Mouse (Mus musculus): ENCODE data around the gene Actr6. TPM values are rescaled to one million over a fixed set of nuclear protein-coding genes. Genes with fewer than 3 reads are reported as not detected.
A peak's percentile ranks its signal among the peaks of the same experiment; 100 is the strongest.

Gene Actr6
- polyA plus RNA-seq, 1 experiment from 2014 or later, result 26.8 TPM

DNA sequence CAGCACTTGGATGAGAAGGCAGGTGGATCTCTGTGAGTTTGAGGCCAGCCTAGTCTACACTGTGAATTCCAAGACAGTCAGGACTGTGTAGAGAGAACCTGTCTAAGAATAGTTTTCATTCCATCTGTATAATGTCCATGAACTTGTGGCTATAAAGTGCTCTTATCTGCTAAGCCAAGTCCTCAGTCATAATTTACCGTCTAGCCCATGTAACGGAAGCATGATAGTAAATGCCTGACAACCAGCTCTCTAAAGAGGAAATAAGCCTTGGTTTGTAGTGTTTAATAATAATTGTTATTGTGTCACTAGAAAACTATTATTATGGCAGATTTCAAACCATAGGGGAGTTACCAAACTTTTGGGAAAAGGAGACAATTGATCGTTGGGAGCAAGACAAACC, 5.8 kb upstream of the Actr6 start:
- no peak for ATAC-seq (replicated peaks; ENCODE audit: insufficient number of reproducible peaks, insufficient read depth, low FRiP score, low read depth)
- H3K4me3 ChIP-seq, result no peak overlapping the region
- H3K27me3 ChIP-seq, result no peaks in the 10 kb centered on the region
- whole genome bisulfite sequencing, result 78% methylated on average over 3 of the region's 3 CpGs
- H3K4me1 ChIP-seq (replicated peaks), result peaks cover under 1% of the 10 kb centered on the region; the same call in 1 of the 2 replicates
- H3K27ac ChIP-seq, result no peak overlapping the region
- no peak overlapping the region for H3K9ac ChIP-seq
- no peaks in the 10 kb centered on the region for H3K36me3 ChIP-seq
- no peak overlapping the region for H3K4me2 ChIP-seq
- no peaks in the 10 kb centered on the region for H3K9me3 ChIP-seq (replicated peaks)

DNA sequence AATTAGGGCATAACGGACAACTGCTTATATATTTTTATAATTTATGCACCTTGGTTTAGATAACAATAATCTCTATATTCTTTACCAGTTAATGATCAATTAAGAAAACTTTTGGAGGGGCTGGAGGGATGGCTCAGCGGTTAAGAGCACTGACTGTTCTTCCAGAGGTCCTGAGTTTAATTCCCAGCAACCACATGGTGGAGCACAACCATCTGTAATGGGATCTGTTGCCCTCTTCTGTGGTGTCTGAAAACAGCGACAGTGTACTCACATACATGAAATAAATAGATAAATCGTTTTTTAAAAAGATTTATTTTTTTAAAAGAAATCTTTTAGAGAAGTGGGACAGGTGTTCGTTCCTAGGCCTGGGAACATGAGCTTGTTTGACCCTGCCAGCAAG, 5.0 kb upstream of the Actr6 start:
- Histone ChIP-seq H3K4me1 (replicated peaks) (peaks cover 4% of the 10 kb centered on the region; the same call in 1 of the 2 replicates), H3K27ac (no peak overlapping the region), H3K36me3 (no peaks in the 10 kb centered on the region), H3K4me2 (no peak overlapping the region), H3K4me3 (no peak overlapping the region), H3K9me3 (replicated peaks) (no peaks in the 10 kb centered on the region), H3K9ac (no peak overlapping the region), H3K27me3 (no peaks in the 10 kb centered on the region)
- no peak for ATAC-seq (replicated peaks; ENCODE audit: insufficient number of reproducible peaks, insufficient read depth, low FRiP score, low read depth)
- WGBS, result 39% methylated on average over 5 of the region's 5 CpGs

DNA sequence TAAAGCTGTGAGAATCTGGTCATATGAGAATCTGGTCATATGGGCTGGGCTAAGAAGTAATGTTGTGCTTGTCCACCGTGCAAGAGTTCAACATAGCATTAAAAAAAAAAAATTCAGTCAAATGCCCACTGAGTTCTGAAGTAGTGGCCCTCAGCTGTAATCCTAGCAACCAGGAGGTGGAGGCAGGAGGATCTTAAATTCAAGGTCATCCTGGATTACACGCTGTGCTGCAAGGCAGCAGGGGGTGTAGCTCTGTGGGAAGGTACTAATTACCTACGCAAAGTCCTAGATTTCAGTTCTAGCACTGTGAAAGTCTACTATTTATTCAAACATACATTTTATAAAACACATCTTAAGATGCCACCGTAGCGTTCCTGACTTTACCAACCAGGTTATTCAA, 754 bp downstream of the Actr6 start:
- no peak for ATAC-seq (replicated peaks; ENCODE audit: insufficient number of reproducible peaks, insufficient read depth, low FRiP score, low read depth)
- H3K4me3 ChIP-seq, result peak overlapping the region; percentile 76
- H3K27me3 ChIP-seq, result no peaks in the 10 kb centered on the region
- H3K4me1 ChIP-seq (replicated peaks), result peaks cover 16% of the 10 kb centered on the region
- H3K4me2 ChIP-seq, result peak overlapping the region; percentile 72
- WGBS, result 17% methylated on average over 5 of the region's 5 CpGs
- 0 out of 2 replicates have a peak, but pooled peaks cover 5% of the 10 kb centered on the region for H3K36me3 ChIP-seq
- H3K9ac ChIP-seq, result peak overlapping the region; percentile 60
- no peaks in the 10 kb centered on the region for H3K9me3 ChIP-seq (replicated peaks)
- H3K27ac ChIP-seq, result no peak overlapping the region

DNA sequence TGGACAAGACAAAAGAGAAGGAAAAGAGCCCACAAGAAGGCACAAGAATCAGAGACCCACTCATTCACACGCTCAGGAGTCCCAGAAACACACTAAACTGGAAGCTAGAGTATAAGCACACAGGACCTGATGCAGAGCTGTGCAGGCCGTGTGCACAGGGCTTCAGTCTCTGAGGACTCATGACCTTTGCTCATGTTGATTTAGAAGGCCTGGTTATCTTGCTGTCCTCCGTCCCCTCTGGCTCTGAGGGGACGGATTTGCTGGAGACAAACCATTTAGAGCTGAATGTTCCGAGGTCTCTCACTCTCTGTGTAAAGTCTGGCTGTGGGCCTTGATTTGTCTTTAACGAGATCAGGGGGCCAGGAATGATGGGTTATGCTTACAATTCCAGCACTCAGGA, 1.7 kb downstream of the Actr6 start:
- WGBS, result 79% methylated on average over 6 of the region's 6 CpGs

DNA sequence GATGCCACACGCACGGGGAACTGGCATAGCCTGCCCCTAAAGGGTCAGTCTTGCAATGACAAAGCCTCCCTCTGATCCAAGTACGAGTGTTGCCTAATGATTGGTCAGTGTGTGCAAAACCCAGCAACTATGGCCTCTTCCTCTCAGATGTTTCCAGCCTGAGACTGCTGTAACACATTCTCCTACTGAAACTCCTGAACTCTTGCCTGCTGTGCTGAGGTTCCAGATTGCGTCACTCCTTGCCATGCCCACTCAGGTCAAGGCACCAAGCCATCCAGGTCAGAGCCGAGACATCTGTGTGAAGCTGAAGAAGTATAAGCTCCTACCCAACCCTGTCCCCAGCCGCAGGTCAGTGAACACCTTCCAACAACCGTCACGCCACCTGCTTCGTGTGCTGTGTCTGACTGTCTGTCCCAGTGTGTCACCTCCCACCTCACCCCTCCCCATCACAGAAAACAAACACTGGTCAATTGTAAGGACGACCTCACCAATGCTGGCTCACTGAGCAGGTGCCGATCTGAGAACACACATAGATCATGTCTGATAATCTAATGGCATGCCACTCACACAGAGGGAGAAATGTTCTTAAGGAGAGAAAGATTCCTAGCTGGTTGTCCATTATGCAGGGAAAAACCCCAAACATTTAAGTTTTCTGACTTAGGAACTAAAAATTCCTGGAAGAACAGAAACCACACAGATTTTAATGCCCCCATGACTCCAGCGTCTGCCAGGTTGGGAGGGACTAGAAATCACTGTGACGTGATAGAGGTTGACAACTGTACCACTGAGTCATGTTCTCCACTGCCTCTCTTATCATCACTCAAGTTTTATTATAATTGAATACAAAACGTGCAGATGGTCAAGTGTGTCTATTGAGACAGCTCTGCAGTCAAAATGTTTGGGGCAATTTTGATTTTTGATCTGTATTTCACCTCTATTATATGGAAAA, 9.6 kb downstream of the Actr6 start:
- Histone ChIP-seq H3K27me3 (no peaks in the 10 kb centered on the region), H3K36me3 (peaks cover 32% of the 10 kb centered on the region)
- 84% methylated on average over 14 of the region's 14 CpGs for WGBS

More for the DNA sequence above, 1.7 kb downstream of the Actr6 start:
- no peak overlapping the region for H3K4me2 ChIP-seq
- H3K9ac ChIP-seq, result no peak overlapping the region
- peaks cover 13% of the 10 kb centered on the region for H3K36me3 ChIP-seq
- H3K4me1 ChIP-seq (replicated peaks), result peaks cover 16% of the 10 kb centered on the region
- H3K9me3 ChIP-seq (replicated peaks), result no peaks in the 10 kb centered on the region
- no peak for ATAC-seq (replicated peaks; ENCODE audit: insufficient number of reproducible peaks, insufficient read depth, low FRiP score, low read depth)
- no peaks in the 10 kb centered on the region for H3K27me3 ChIP-seq
- no peak overlapping the region for H3K27ac ChIP-seq
- no peak overlapping the region for H3K4me3 ChIP-seq

DNA sequence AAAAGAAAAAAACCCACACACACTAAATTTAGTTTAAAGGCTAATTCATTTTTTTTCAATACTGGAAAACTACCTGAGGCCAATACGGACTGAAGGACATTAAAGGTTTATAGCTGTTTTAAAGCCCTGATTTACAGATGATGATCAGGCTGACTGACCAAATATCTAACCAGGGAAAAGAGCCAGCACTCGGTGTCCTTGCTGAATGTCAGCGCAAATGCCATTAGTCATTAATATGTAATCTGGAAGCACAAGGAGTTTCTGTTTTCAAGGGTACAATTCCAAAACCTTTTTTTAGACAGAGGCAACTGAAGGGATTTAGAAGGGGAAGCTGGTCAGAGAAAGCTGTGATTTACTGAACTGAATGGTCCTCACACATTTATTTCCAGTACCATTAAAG, 11.3 kb downstream of the Actr6 start:
- no peak overlapping the region for H3K4me2 ChIP-seq
- WGBS, result 70% methylated on average over 3 of the region's 3 CpGs
- no peaks in the 10 kb centered on the region for H3K27me3 ChIP-seq
- no peak overlapping the region for H3K4me3 ChIP-seq
- no peaks in the 10 kb centered on the region for H3K9me3 ChIP-seq (replicated peaks)
- H3K36me3 ChIP-seq, result peaks cover 26% of the 10 kb centered on the region
- H3K4me1 ChIP-seq (replicated peaks), result no peaks in the 10 kb centered on the region
- no peak for ATAC-seq (replicated peaks; ENCODE audit: insufficient number of reproducible peaks, insufficient read depth, low FRiP score, low read depth)
- H3K27ac ChIP-seq, result no peak overlapping the region; the same call in 1 of the 2 replicates
- H3K9ac ChIP-seq, result no peak overlapping the region

More for the DNA sequence above, 9.6 kb downstream of the Actr6 start:
- no peak overlapping the region for H3K4me2 ChIP-seq
- ATAC-seq (replicated peaks; ENCODE audit: insufficient number of reproducible peaks, insufficient read depth, low FRiP score, low read depth), result no peak
- no peak overlapping the region for H3K9ac ChIP-seq
- no peaks in the 10 kb centered on the region for H3K4me1 ChIP-seq (replicated peaks)
- no peaks in the 10 kb centered on the region for H3K9me3 ChIP-seq (replicated peaks)
- no peak overlapping the region for H3K27ac ChIP-seq
- no peak overlapping the region for H3K4me3 ChIP-seq

DNA sequence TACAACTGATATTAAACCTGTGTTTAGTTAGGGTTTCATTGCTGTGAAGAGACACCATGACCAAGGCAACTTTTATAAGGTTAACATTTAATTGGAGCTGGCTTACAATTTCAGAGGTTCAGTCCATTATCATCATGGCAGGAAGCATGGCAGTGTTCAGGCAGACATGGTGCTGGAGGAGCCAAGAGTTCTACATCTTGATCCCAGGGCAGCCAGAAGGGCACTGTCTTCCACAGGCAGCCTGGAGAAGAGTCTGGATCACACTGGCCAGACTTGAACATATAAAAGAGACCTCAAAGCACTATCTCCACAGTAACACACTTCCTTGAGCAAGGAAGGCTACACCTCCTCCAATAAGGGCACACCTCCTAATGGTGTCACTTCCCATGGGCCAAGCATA, 11.8 kb downstream of the Actr6 start:
- H3K4me2 ChIP-seq, result no peak overlapping the region
- ATAC-seq (replicated peaks; ENCODE audit: insufficient number of reproducible peaks, insufficient read depth, low FRiP score, low read depth), result no peak
- no peaks in the 10 kb centered on the region for H3K27me3 ChIP-seq
- H3K27ac ChIP-seq, result no peak overlapping the region
- no peak overlapping the region for H3K4me3 ChIP-seq
- no peaks in the 10 kb centered on the region for H3K9me3 ChIP-seq (replicated peaks)
- H3K4me1 ChIP-seq (replicated peaks), result no peaks in the 10 kb centered on the region
- H3K36me3 ChIP-seq, result peaks cover 23% of the 10 kb centered on the region
- H3K9ac ChIP-seq, result no peak overlapping the region

DNA sequence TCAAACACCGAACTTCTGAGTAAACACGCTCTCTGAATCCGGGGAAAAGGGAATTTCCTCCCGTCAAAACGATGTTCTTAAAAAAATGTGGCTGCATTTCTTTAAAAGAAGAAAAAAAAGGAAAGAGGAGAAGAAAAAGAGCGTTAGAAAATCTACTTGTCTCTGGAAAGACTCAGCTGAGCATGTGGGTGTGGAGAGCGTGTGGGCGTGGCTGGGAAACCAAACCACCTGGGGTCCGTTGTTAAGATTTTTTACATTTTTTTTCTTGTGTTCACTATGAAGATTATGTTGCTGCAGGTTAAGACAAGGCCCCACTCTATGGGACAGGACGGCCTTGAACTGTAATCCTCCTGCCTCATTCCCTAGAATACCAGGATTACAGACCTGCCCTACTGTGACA, 17.2 kb downstream of the Actr6 start:
- Histone ChIP-seq H3K4me1 (replicated peaks) (no peaks in the 10 kb centered on the region), H3K36me3 (peaks cover 42% of the 10 kb centered on the region), H3K27ac (no peak overlapping the region), H3K4me2 (no peak overlapping the region), H3K4me3 (no peak overlapping the region), H3K27me3 (no peaks in the 10 kb centered on the region), H3K9me3 (replicated peaks) (no peaks in the 10 kb centered on the region), H3K9ac (no peak overlapping the region)
- ATAC-seq (replicated peaks; ENCODE audit: insufficient number of reproducible peaks, insufficient read depth, low FRiP score, low read depth), result no peak
- WGBS, result 81% methylated on average over 10 of the region's 10 CpGs

DNA sequence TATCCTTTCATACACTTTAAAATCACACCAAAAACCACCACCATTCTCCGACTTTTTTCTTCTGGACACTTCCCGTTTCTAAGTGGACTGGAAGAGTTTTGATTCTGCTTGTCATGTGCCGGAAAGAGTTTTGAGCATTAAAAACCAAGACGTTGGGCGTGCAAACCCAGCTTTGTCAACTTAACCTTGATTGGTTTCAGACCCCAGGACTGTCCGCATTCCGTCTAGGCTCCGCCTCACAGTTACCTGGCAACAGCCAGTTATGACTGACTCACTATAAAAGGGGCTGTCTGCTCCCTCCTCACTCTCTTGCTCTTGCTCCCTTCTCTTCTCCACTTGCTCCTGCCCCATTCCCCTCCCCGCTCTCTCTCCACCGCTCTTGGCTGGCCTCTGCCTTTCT, 23.4 kb downstream of the Actr6 start:
- 0 out of 2 replicates have a peak, but pooled peaks have one; percentile 58 for ATAC-seq (replicated peaks; ENCODE audit: insufficient number of reproducible peaks, insufficient read depth, low FRiP score, low read depth)
- no peak overlapping the region for H3K27ac ChIP-seq
- H3K4me3 ChIP-seq, result peak overlapping the region; percentile 12
- H3K4me2 ChIP-seq, result peak overlapping the region; percentile 38
- H3K9ac ChIP-seq, result no peak overlapping the region
- H3K36me3 ChIP-seq, result peaks cover 23% of the 10 kb centered on the region
- no peaks in the 10 kb centered on the region for H3K9me3 ChIP-seq (replicated peaks)
- no peaks in the 10 kb centered on the region for H3K4me1 ChIP-seq (replicated peaks)
- no peaks in the 10 kb centered on the region for H3K27me3 ChIP-seq
- WGBS, result 26% methylated on average over 10 of the region's 10 CpGs

DNA sequence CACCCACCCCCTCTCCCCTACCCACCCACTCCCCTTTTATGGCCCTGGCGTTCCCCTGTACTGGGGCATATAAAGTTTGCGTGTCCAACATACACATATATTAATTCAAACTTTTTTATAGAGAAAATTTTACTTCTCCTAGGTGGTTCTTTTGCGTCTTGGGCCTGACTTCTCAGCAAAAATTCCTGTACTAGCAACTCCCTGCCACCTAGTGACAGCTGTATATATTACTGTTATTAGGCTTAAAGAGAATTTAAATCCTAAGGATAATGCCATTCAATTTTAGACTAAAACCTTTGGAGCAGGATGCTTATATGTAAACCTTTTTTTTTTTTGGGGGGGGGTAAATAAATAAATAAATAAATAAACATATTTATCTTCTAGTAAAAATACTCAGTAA, 24.7 kb downstream of the Actr6 start:
- Histone ChIP-seq H3K4me1 (replicated peaks) (no peaks in the 10 kb centered on the region), H3K4me2 (no peak overlapping the region), H3K27ac (no peak overlapping the region), H3K36me3 (peaks cover 9% of the 10 kb centered on the region), H3K4me3 (no peak overlapping the region), H3K9ac (no peak overlapping the region), H3K9me3 (replicated peaks) (no peaks in the 10 kb centered on the region), H3K27me3 (no peaks in the 10 kb centered on the region)
- 81% methylated on average over 3 of the region's 3 CpGs for WGBS
- no peak for ATAC-seq (replicated peaks; ENCODE audit: insufficient number of reproducible peaks, insufficient read depth, low FRiP score, low read depth)

DNA sequence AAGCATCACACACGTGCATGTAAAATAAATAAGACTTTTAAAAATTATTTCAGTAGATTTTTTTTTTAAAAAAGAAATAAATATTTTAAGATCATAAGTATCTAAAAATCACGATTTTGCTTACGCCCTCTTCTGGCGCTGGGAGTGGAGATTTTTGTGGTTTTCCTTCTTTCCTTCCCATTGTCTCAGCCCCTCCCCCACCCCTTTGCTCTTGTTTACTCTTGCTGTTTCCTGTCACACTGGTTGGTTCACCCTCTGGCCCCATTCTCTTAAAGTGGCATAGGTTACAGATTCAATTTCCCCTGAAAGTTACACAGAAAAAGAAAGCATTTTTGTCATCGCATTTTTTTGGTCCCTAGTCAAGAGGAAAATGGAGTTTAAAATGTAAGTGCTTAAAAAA, 29.1 kb downstream of the Actr6 start:
- H3K9ac ChIP-seq, result no peak overlapping the region
- no peak for ATAC-seq (replicated peaks; ENCODE audit: insufficient number of reproducible peaks, insufficient read depth, low FRiP score, low read depth)
- H3K27ac ChIP-seq, result no peak overlapping the region
- no peaks in the 10 kb centered on the region for H3K4me1 ChIP-seq (replicated peaks)
- H3K27me3 ChIP-seq, result no peaks in the 10 kb centered on the region
- no peak overlapping the region for H3K4me3 ChIP-seq
- no peaks in the 10 kb centered on the region for H3K36me3 ChIP-seq
- no peak overlapping the region for H3K4me2 ChIP-seq
- WGBS, result 42% methylated on average over 5 of the region's 5 CpGs
- no peaks in the 10 kb centered on the region for H3K9me3 ChIP-seq (replicated peaks)

DNA sequence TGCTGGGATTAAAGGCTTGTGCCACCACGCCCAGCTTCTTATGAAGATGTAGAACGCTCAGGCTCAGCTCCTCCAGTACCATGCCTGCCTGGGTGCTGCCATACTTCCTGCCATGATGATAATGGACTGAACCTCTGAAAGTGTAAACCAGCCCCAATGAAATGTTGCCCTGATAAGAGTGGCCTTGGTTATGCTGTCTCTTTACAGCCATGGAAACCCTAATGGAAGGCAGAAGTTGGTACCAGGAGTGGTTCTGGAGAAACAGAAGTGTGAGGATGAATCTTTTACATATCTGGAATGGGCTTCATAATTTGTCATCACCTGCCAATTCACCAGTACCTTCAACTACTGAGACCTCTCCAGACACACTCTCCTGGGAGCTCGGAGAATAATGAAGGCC, 34.1 kb downstream of the Actr6 start:
- 86% methylated on average over 3 of the region's 3 CpGs for WGBS
- H3K4me3 ChIP-seq, result no peak overlapping the region
- H3K9me3 ChIP-seq (replicated peaks), result no peaks in the 10 kb centered on the region
- H3K9ac ChIP-seq, result no peak overlapping the region
- ATAC-seq (replicated peaks; ENCODE audit: insufficient number of reproducible peaks, insufficient read depth, low FRiP score, low read depth), result no peak
- H3K36me3 ChIP-seq, result no peaks in the 10 kb centered on the region
- H3K4me1 ChIP-seq (replicated peaks), result no peaks in the 10 kb centered on the region
- no peak overlapping the region for H3K4me2 ChIP-seq
- no peaks in the 10 kb centered on the region for H3K27me3 ChIP-seq
- H3K27ac ChIP-seq, result no peak overlapping the region

All from heart, embryonic 15.5 days (tissue).